Mouse (Mus musculus): ENCODE results near the gene Rpf2. TPM values are rescaled to one million over a fixed set of nuclear protein-coding genes. Genes with fewer than 3 reads are reported as not detected.

Gene Rpf2
- 35.3 and 39.2 TPM in 2 replicates for polyA plus RNA-seq (2021; fragmentation: Nextera tagmentation)
- long read RNA-seq, experiment 1, transcript Rpf2-201 (10 exons, 1,853 nt) = minor isoform, 7 of 41 reads
- long read RNA-seq, experiment 1, transcript Rpf2-206 (10 exons, 1,296 nt) = major isoform, 24 of 41 reads
- long read RNA-seq, experiment 1, partial matches to known transcripts = 7 of 41 reads
- long read RNA-seq, experiment 1, other reads (novel, unspliced or antisense) = 3 of 41 reads
- long read RNA-seq, experiment 2, transcript Rpf2-201 (10 exons, 1,853 nt) = minor isoform, 22 of 83 reads
- long read RNA-seq, experiment 2, transcript Rpf2-206 (10 exons, 1,296 nt) = major isoform, 54 of 83 reads
- long read RNA-seq, experiment 2, partial matches to known transcripts = 0 of 83 reads
- long read RNA-seq, experiment 2, other reads (novel, unspliced or antisense) = 7 of 83 reads

DNA sequence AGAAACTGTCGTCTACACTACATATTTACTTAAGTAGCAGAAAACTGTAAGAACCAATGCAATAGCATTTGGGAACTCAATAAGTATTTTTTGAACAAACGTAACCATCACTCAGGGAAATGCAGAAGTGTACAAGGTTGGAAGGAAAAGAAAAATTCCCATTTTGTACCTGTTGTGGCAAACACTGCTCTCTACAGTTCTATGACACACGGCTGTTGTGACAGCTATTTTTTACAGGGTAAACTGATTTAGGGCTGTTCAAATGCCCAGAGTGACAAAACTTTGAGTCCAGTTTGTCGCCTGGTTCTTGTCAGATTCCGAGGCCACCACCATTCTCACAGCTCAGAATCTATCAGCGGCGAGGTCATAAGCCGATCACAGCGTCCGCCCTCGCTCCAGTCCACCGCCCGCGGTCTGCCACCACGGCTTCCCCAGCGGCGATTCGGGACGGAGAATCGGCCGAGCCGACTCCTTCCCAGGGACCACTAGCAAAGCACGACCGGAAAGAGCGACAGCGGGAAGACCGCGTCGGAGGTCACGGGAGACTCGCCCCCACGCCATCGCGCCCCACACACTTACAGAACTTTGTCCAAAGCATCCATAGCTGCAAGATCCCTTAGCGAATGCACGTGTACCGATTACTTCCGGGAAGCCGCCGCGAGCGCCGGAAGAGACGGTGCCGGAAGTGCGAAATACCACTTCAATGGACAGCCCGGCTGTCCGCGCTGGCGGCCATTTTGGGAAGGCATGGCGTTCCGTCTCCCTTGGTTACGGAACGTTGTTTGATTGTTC lies at the start of gene Rpf2:
Rpf2 (minus strand) TSS at position 663 of the 792 bp plus-strand sequence.

DNA sequence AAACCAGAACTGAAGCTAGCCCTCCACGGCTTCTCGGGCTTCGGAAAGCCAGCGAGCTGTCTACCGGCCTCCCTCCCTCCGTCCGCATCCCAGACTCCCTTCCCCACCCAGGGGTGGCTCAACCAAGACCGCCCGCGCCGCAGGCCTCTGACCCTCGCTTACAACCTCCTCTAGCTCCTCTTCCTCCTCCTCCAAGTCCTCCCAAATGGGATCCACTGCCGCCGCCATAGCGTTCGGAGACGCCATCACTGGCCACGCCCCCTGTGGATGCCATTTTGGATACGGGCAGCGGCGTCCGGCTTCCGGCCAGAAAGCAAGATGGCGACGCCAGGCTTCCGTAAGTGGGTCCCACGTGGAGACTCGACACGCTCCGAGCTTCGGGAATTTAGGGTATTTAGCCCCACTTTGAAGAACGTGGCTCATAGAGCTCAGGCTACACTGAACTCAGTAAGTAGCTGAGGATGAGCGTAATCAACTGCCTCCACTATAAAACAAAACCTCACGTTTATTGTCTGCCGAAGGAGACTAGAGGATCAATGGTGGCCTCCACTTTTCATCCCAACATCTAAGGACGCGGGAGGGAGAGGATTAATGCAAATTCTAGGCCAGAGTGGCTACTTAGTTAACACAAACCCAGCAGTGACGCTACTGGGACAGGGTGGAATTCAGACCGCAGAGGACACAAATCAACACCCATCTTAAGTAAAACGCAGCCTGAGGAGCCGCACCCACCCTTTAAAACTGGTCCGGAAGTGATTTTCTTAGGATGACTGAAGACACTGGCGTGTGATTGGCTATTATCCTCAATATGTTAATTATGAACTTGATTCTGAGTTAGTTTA lies 10.8 kb upstream of the Rpf2 start, which contains the start of gene Gtf3c6:
Gtf3c6 (minus strand) TSS at position 695 of the 842 bp plus-strand sequence.

Other genes with a start within 250 kb of the Rpf2 start
- 0.34 and 0.74 TPM in 2 replicates for gene Mfsd4b1, start 221.8 kb downstream of the Rpf2 start, polyA plus RNA-seq (2021; fragmentation: Nextera tagmentation)
- gene Slc16a10, start 104.8 kb downstream of the Rpf2 start, polyA plus RNA-seq (2021; fragmentation: Nextera tagmentation) = 0.54 and 0.55 TPM in 2 replicates
- gene Gtf3c6, start 11.1 kb upstream of the Rpf2 start, polyA plus RNA-seq (2021; fragmentation: Nextera tagmentation) = 48.0 and 55.5 TPM in 2 replicates
- 38.7 and 70.7 TPM in 2 replicates for gene Amd1, start 55.1 kb upstream of the Rpf2 start, polyA plus RNA-seq (2021; fragmentation: Nextera tagmentation)
- 4.4 and 4.8 TPM in 2 replicates for gene Cdk19, start 92.5 kb upstream of the Rpf2 start, polyA plus RNA-seq (2021; fragmentation: Nextera tagmentation)